Mouse (Mus musculus): ENCODE measurements at regions not wholly inside any gene's neighbourhood (a gene's known extent, or its start where the extent isn't known, plus 50 kb on each side); places are given as distances from the start of the nearest gene placed in this dataset.
A peak's percentile ranks its signal among the peaks of the same experiment; 100 is the strongest.

- H3K36me3 ChIP-seq (ENCODE audit: control insufficient read depth, insufficient read depth), result no peaks in the 10 kb centered on the region
- no peak for TF ChIP-seq E2F4 (IDR thresholded peaks at IDR 0.05; ENCODE audit: insufficient read depth)
- TF ChIP-seq MYOD1 (IDR thresholded peaks at IDR 0.05; ENCODE audit: control insufficient read depth in 1 of 3, insufficient read length in 2 of 3, low read depth in 2 of 3), result peak in 1 of 3 experiments; percentile 23
- no peaks in the 10 kb centered on the region for H3K27me3 ChIP-seq (ENCODE audit: control insufficient read depth, insufficient read depth, insufficient read length)
- no peaks in the 10 kb centered on the region for H3K79me2 ChIP-seq (ENCODE audit: control insufficient read depth, insufficient read depth)
- H3K4me3 ChIP-seq, result no peak overlapping the region
- no peak overlapping the region for H3K4me2 ChIP-seq (ENCODE audit: low read depth)
- no peak overlapping the region for H3ac ChIP-seq (ENCODE audit: control insufficient read depth, insufficient read length)
Observed at GRCm38 (mm10) chr4:56630251-56630650, 109.6 kb upstream of the Gm26657 start.

DNA sequence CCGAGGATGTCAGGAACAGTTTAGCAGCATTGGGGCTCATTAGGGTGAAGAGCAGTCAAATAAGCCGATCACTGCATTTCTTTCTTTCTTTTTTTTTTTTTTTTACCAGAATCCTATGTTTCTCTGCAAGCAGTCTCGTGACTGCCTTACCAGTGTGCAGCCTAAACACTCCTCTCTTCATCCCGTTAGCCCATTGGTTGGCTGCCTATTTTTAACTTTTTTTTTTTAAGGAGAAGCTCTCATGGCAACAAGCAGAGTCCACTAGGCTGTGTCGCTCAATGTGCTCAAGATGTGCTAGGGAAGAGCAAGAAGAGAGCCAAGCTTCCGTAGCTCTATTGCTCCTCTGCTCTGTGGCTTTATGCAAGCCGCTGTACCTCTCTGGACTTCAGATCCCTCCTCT, 112.7 kb upstream of the Gm26657 start:
- no peak overlapping the region for H3K4me2 ChIP-seq (ENCODE audit: low read depth)

DNA sequence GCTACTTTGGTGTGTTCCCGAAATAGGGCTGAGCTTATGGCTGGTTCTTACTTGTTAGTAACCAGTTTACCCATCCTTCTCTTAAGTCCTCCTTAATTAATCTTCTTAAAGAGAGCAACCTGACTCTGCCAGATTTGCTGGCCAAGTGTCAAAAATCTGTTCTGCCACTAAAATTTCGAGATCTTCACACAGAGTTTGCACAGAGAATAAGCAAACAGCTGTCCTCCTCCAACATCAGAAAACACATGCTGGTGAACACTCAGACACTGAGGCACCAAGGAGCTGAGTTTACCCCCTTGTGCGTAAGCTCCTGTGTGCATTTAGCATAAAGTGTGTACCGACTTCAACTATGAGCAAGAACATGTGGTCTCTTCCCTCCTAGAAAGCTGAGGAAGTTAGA, 118.1 kb upstream of the Gm26657 start:
- Histone ChIP-seq H3ac (ENCODE audit: control insufficient read depth, insufficient read length) (no peak overlapping the region), H3K79me2 (ENCODE audit: control insufficient read depth, insufficient read depth) (no peaks in the 10 kb centered on the region), H3K27me3 (ENCODE audit: control insufficient read depth, insufficient read depth, insufficient read length) (no peaks in the 10 kb centered on the region), H3K4me2 (ENCODE audit: low read depth) (no peak overlapping the region), H3K4me3 (no peak overlapping the region), H3K36me3 (ENCODE audit: control insufficient read depth, insufficient read depth) (no peaks in the 10 kb centered on the region)
- TF ChIP-seq TCF3 (IDR thresholded peaks at IDR 0.05; ENCODE audit: insufficient read length, low read depth) (no peak), E2F4 (IDR thresholded peaks at IDR 0.05; ENCODE audit: insufficient read depth) (no peak), REST (IDR thresholded peaks at IDR 0.05; ENCODE audit: insufficient read depth, insufficient read length) (no peak), TCF12 (IDR thresholded peaks at IDR 0.05; ENCODE audit: insufficient read depth, poor library complexity, severe bottlenecking) (no peak), MYOG (IDR thresholded peaks at IDR 0.05; ENCODE audit: control insufficient read depth in 1 of 3, insufficient read depth in 1 of 3, insufficient read length in 2 of 3, low read depth in 2 of 3) (no peak), SRF (IDR thresholded peaks at IDR 0.05; ENCODE audit: control insufficient read depth, insufficient read length, low read depth) (no peak), POLR2AphosphoS2 (IDR thresholded peaks at IDR 0.05; ENCODE audit: insufficient read length, low read depth) (no peak), MYOD1 (IDR thresholded peaks at IDR 0.05; ENCODE audit: control insufficient read depth in 1 of 3, insufficient read length in 2 of 3, low read depth in 2 of 3) (no peak), MAX (IDR thresholded peaks at IDR 0.05; ENCODE audit: low read depth) (no peak), CEBPB (IDR thresholded peaks at IDR 0.05; ENCODE audit: insufficient read depth, poor library complexity, severe bottlenecking) (no peak), USF1 (IDR thresholded peaks at IDR 0.05; ENCODE audit: low read depth) (no peak), POLR2A (IDR thresholded peaks at IDR 0.05; ENCODE audit: insufficient read length, low read depth) (no peak)

More for the DNA sequence above, 112.7 kb upstream of the Gm26657 start:
- no peaks in the 10 kb centered on the region for H3K36me3 ChIP-seq (ENCODE audit: control insufficient read depth, insufficient read depth)
- H3K79me2 ChIP-seq (ENCODE audit: control insufficient read depth, insufficient read depth), result no peaks in the 10 kb centered on the region
- H3K27me3 ChIP-seq (ENCODE audit: control insufficient read depth, insufficient read depth, insufficient read length), result no peaks in the 10 kb centered on the region
- no peak overlapping the region for H3ac ChIP-seq (ENCODE audit: control insufficient read depth, insufficient read length)
- TF ChIP-seq POLR2AphosphoS2 (IDR thresholded peaks at IDR 0.05; ENCODE audit: insufficient read length, low read depth) (no peak), REST (IDR thresholded peaks at IDR 0.05; ENCODE audit: insufficient read depth, insufficient read length) (no peak), USF1 (IDR thresholded peaks at IDR 0.05; ENCODE audit: low read depth) (no peak), TCF3 (IDR thresholded peaks at IDR 0.05; ENCODE audit: insufficient read length, low read depth) (no peak), MYOG (IDR thresholded peaks at IDR 0.05; ENCODE audit: control insufficient read depth in 1 of 3, insufficient read depth in 1 of 3, insufficient read length in 2 of 3, low read depth in 2 of 3) (no peak), CEBPB (IDR thresholded peaks at IDR 0.05; ENCODE audit: insufficient read depth, poor library complexity, severe bottlenecking) (no peak), SRF (IDR thresholded peaks at IDR 0.05; ENCODE audit: control insufficient read depth, insufficient read length, low read depth) (no peak), MAX (IDR thresholded peaks at IDR 0.05; ENCODE audit: low read depth) (no peak), MYOD1 (IDR thresholded peaks at IDR 0.05; ENCODE audit: control insufficient read depth in 1 of 3, insufficient read length in 2 of 3, low read depth in 2 of 3) (no peak), E2F4 (IDR thresholded peaks at IDR 0.05; ENCODE audit: insufficient read depth) (no peak), TCF12 (IDR thresholded peaks at IDR 0.05; ENCODE audit: insufficient read depth, poor library complexity, severe bottlenecking) (no peak)
- H3K4me3 ChIP-seq, result no peak overlapping the region

DNA sequence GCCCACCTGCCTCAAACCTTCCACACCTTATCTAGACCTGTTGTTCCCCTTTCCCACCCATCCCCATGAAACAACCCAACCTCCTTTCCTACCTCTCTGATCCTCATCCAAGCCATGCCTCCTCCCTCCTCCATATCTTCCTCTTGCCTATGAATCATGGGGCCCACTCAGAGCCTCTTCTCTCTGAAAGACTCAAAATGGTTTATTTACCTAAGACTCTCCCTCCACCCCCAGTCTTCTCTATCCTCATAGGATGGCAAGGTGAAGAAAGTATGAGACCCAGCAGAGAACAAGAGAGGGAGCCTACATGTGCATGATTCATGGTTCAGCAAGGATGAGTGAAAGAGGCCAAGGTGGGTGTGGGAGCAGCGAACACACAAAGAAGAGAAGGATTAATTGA, 118.5 kb upstream of the Gm26657 start:
- Histone ChIP-seq H3K36me3 (ENCODE audit: control insufficient read depth, insufficient read depth) (no peaks in the 10 kb centered on the region), H3K4me2 (ENCODE audit: low read depth) (no peak overlapping the region), H3K4me3 (no peak overlapping the region), H3ac (ENCODE audit: control insufficient read depth, insufficient read length) (no peak overlapping the region), H3K27me3 (ENCODE audit: control insufficient read depth, insufficient read depth, insufficient read length) (no peaks in the 10 kb centered on the region), H3K79me2 (ENCODE audit: control insufficient read depth, insufficient read depth) (no peaks in the 10 kb centered on the region)
- TF ChIP-seq CEBPB (IDR thresholded peaks at IDR 0.05; ENCODE audit: insufficient read depth, poor library complexity, severe bottlenecking) (no peak), TCF3 (IDR thresholded peaks at IDR 0.05; ENCODE audit: insufficient read length, low read depth) (no peak), REST (IDR thresholded peaks at IDR 0.05; ENCODE audit: insufficient read depth, insufficient read length) (no peak), MAX (IDR thresholded peaks at IDR 0.05; ENCODE audit: low read depth) (no peak), MYOD1 (IDR thresholded peaks at IDR 0.05; ENCODE audit: control insufficient read depth in 1 of 3, insufficient read length in 2 of 3, low read depth in 2 of 3) (no peak), POLR2A (IDR thresholded peaks at IDR 0.05; ENCODE audit: insufficient read length, low read depth) (no peak), MYOG (IDR thresholded peaks at IDR 0.05; ENCODE audit: control insufficient read depth in 1 of 3, insufficient read depth in 1 of 3, insufficient read length in 2 of 3, low read depth in 2 of 3) (no peak), POLR2AphosphoS2 (IDR thresholded peaks at IDR 0.05; ENCODE audit: insufficient read length, low read depth) (no peak), E2F4 (IDR thresholded peaks at IDR 0.05; ENCODE audit: insufficient read depth) (no peak), TCF12 (IDR thresholded peaks at IDR 0.05; ENCODE audit: insufficient read depth, poor library complexity, severe bottlenecking) (no peak), SRF (IDR thresholded peaks at IDR 0.05; ENCODE audit: control insufficient read depth, insufficient read length, low read depth) (no peak), USF1 (IDR thresholded peaks at IDR 0.05; ENCODE audit: low read depth) (no peak)

DNA sequence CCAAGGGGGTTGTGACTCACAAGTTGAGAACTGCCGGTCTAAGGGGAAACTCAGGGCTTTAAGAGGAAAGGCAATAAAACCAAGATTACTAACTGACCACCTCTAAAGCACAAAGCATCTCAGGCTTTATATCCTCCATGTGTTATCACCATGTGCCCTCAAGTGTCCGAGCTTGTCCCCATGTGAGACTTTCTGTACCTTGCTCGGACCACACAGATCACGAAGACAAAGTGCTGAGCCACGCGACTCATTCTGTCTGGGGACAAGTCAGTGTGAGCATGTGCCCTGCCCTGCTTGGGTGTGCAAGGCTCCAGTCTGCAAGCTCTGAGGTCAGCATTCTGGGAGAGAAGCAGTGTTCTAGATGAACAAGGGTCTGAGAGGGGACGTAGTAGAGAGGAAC, 119.2 kb upstream of the Gm26657 start:
- Histone ChIP-seq H3K79me2 (ENCODE audit: control insufficient read depth, insufficient read depth) (no peaks in the 10 kb centered on the region), H3ac (ENCODE audit: control insufficient read depth, insufficient read length) (no peak overlapping the region), H3K4me2 (ENCODE audit: low read depth) (no peak overlapping the region), H3K36me3 (ENCODE audit: control insufficient read depth, insufficient read depth) (no peaks in the 10 kb centered on the region), H3K27me3 (ENCODE audit: control insufficient read depth, insufficient read depth, insufficient read length) (no peaks in the 10 kb centered on the region), H3K4me3 (no peak overlapping the region)
- TF ChIP-seq USF1 (IDR thresholded peaks at IDR 0.05; ENCODE audit: low read depth) (no peak), POLR2AphosphoS2 (IDR thresholded peaks at IDR 0.05; ENCODE audit: insufficient read length, low read depth) (no peak), MAX (IDR thresholded peaks at IDR 0.05; ENCODE audit: low read depth) (no peak), MYOD1 (IDR thresholded peaks at IDR 0.05; ENCODE audit: control insufficient read depth in 1 of 3, insufficient read length in 2 of 3, low read depth in 2 of 3) (no peak), POLR2A (IDR thresholded peaks at IDR 0.05; ENCODE audit: insufficient read length, low read depth) (no peak)

All from myocyte (in vitro differentiated cells).